Mouse (Mus musculus): Measurements from ENCODE around the gene Metrn.

Gene Metrn

DNA sequence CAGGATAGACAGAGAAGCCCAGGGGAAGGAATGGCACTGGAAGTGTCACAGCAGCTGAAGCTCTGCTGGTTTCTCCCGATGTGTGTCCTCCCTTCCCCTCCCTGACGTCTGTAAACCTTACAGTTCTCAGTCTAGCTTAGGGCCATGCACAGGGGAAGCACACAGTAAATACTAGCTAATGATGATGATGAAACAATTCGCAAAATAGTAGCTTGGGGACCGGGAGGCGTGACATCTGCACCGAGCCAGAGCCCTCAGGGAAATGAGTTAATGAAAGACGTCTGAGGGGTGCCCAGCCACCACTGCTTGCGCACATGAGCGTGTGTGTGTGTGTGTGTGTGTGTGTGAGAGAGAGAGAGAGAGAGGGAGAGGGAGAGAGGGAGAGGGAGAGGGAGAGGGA, 27.6 kb downstream of the Metrn start:
- DNase-seq (ENCODE audit: low spot score): no peak

DNA sequence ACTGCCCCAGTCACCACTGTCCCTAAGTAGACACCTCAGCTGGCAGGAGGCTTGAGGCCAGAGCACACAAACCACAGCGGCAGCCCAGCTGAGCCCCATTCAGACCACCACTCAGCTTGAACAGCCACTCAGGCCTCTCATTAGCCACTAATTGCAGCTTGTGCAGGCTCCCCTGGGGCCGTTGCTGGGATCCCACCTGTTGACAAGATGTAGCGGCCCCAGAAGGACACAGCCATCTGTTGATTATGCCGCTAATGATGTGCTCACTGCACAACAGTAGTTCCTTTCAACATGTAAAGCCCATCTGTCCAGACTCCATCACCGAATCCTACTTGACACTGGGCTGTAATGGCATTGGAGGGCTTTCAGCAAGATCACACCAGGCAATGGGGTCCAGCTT, 31.1 kb downstream of the Metrn start:
- DNase-seq (ENCODE audit: low spot score): no peak

DNA sequence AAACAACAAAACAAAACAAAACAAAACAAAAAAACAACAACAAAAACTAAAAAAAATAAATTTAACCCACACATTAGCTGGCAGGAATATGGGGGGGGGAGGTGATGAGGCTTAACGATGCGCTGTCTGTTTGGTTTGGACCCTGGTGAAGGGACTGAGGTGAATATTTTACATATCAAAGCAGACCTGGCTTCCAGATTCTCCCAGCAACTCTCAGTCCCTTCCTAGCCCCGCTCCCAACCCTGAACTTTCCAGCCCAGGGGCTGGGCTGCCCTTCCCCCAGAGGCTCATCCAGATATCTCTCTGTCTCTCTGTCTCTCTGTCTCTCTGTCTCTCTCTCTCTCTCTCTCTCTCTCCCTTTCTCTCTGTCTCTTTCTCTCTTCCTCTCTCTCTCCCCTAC, 34.3 kb downstream of the Metrn start:
- no peak for DNase-seq (ENCODE audit: low spot score)

DNA sequence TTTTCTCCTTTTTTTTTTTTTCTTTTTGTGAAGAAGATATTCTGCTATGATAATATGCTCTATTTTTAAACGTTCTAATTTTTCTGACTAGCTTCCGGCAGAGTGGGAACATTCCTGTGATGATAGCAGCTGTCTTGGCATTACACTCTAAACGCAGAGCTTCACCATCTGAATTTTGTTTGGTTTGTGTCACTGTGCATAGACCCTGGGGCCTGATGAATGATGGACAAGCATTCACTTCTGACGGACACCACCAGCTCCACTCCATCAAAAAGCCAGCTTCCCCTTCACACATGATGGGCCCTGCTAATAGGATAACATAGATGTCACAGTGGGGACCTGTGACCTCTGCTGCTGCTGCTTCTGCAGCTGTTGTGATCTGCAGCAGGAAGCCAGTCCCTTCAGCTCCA, 35.4 kb downstream of the Metrn start:
- DNase-seq (ENCODE audit: low spot score): no peak

DNA sequence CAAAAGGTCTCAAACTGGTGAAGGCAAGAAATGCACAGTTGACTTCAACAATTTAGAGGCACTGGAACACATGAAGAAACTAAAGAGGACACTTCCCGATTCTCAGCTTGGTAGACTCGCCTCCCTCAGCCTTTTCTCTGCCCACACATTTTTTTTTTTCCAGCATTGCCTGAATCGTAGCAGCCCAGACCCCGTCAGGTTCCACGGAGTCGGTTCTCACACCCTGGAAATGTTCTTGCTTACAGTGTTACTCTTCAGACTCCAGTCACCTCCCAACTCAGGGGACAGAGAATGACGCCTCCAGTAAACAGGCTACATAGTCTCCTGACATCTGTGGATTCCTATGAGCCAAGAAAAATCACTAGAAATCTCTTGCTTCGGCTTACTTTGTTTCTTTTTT, 36.8 kb downstream of the Metrn start:
- DNase-seq (ENCODE audit: low spot score): no peak

DNA sequence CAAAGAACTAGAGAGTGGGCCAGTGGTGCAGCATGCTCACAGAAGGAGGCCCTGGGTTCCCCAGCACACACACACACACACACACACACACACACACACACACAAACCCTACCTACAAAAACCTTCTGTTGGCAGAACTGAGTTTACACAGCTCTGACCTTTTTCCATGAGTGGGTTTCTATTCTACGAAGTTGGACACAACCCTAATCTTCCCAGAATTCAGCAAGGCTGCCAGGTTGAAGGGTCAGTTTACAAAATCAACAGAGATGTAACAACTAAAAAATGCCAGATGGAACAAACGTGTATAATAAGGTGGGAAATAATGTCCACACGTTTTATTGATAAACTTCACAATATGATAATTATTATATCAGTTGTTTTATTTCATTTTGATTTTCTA, 39.2 kb downstream of the Metrn start:
- no peak for DNase-seq (ENCODE audit: low spot score)

DNA sequence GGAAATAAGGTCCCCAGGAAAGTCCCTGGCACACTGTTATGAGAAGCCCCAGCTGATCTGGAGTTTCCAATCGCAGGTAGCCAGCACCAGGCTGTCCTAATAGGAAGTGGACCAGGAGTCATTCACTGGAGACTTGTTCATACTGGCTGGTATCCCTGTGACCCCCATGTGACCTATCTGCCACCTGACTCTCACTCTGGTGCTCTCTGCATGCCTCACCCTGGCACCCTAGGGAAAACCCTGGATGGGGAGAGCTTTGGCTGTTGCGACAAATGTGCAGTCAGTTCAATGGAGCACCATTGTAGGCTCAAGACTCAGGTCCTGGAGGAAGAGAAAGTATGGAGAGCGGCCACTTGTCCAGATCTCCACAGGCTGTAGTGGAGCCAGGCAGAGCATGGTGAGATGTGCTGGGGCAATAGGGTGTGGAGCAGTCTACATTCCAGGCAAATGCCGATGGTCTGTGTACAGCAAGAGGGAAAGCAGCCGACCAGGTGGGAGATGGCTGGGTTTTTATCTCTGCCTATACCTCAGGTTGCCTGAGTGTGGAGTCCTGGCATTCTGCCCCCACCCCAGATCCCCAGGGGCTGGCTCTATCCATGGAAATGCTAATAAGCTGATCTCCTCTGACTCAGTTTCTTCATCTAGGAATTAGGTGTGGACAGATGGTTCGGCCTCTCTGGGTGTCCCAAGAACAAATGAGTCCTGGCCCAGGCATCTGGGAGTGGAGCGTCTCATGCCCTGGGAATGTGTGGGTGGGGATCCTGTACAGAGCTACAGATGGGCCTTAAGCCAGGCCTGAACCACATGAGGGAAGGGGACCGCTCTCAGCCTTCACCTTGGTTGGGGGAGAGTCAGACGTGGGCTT, 40.3 kb downstream of the Metrn start:
- no peak for DNase-seq (ENCODE audit: low spot score)

DNA sequence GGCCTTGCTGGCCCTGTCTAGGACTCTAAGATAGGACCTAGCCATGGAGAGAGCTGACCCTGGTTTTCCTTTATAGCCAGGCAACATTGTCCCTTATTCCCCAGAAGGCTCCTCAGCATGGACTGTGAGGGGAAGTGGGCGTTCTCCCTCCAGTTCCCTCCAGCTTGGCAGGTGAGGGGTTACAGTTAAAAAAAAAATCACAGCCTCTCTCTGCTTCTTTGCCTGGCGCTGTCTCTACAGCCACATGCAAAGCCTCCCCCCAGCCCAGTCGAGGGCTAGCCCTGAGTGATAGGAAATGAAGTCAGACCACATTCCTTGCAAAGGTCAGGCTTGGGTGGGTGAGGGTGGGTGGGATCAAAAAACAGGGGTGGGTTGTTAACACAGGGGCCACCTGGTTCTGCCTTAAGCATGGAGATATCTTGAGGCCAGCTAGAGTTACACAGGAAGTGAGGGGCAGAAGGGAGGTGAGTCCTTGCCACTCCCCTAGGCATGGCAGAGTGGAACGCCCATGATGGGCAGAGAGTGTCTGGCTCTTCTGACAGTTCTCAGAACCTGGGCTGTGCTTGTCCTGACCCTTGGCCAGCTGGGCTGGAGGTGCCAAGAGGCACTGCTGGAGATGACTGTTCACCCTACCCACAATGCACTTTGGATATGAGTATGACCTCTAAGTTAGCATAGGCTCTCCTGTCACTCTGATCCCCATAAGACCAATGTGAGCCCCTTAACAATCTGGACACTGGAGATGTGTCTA, 41.1 kb downstream of the Metrn start:
- no peak for DNase-seq (ENCODE audit: low spot score)

DNA sequence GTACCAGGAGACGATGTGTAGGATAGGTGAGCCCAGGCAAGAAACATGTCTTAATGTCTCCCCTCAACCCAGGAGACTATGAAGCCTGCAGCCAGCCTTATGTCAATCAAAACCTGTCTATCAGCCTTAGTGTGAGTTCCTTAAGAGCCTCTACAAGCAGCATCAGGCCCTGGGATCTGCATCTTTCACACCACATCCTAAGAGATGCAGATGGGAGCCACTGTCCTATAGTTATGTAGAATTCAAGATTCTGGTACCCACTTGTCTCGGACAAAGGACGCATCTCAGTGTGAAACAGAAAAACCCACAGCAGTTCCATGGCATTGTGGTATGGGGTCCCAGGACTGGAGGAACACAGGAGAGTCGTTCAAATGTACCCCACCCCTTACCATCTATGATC, 41.9 kb downstream of the Metrn start:
- no peak for DNase-seq (ENCODE audit: low spot score)

DNA sequence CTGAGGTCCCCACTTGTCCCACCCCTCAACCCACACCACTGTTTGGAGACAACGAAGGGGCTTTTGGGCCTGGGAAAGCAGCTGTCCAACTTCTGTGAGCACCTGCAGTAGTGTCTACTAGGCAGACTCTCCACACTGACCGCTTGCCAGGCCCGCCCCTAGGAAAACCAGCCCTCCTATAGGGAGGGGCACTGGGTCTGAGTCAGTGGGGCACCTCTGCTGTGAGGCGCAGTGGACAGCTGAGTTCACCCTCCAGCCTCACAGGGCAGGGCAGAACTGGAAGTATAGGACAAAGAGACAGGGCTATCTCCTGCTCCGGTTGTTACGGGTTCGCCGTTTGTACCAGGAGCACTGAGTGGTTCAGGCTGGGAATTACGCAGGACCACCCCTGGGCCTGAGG, 42.7 kb downstream of the Metrn start, which contains the start of gene Msln:
Gene Msln (minus strand): TSS at position 138 of the 400 bp plus-strand sequence.
- no peak for DNase-seq (ENCODE audit: low spot score)

DNA sequence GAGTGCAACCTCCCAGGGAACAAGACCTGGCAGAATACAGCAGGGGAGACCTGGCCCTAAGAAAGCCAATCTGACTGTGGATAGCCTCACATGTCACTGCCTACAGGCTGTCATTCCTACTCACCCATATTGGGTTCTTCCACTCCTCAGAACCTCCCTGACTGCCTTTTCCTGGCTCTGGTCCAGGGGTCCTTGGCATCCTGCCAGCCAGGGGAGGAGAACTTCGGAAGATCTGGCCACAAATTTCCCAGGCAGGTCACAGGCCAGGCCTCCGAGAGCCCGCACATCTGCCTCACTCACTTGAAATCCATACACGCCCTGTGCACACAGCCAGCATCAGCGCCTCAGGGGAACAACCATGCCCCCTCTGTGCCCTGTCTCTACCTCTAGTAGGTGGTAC, 45.5 kb downstream of the Metrn start:
- DNase-seq (ENCODE audit: low spot score): no peak

DNA sequence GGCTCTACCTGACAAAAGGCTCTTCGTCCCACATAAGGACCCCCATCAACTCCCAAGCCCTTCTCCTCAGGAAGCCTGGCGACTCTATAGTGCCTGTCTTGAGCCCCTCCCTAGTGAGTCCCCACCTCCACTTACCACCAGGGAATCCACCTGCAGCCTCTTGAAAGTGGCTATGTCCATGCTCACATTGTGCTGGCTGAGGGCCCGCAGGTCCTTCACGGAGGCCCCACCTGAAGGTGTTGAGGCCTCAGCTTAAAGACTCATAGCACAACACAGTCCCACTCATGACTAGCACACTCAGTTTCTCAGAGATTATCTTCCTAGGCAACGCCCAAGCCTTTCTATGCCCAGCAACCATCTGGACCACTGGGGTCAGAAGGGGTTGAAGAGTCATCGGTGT, 47.6 kb downstream of the Metrn start:
- no peak for DNase-seq (ENCODE audit: low spot score)

DNA sequence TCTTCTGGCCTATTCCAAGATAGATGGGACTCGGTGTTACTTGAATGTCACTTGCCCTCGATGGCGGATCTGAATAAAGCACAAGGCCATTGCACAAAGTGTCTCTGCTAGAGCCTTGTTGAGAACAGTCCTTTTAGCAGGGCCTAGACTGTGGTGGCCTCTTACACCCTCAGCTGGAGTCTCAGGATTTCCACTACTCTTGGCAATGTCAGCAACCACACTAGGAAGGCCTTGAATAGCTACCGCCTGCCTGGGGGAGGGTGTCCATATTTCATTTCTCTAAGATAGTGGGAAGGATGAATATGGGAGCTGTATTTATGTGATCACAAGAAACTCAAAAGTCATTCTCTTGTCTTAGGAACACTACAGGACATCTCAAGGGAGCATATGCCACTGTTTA, 48.7 kb downstream of the Metrn start:
- no peak for DNase-seq (ENCODE audit: low spot score)

DNA sequence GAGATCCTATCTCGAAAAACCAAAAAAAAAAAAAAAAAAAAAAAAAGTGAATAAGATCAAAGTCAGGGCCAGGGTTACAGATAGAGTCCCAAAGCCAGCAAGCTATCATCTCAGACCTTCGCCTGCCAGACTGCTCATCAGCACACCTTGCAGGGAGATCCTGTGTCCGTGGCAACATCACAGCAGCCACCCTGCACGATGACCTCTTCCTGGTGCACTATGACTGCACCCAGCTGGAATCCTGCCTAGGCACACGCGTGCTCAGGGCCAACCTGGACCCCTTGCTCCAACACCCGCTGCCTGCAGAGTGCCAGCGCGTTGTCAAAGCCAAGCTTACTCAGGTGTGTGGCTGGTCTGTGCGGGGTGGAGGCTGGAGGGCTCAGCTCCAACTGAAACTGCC, 52.6 kb downstream of the Metrn start:
- no peak for DNase-seq (ENCODE audit: low spot score)

DNA sequence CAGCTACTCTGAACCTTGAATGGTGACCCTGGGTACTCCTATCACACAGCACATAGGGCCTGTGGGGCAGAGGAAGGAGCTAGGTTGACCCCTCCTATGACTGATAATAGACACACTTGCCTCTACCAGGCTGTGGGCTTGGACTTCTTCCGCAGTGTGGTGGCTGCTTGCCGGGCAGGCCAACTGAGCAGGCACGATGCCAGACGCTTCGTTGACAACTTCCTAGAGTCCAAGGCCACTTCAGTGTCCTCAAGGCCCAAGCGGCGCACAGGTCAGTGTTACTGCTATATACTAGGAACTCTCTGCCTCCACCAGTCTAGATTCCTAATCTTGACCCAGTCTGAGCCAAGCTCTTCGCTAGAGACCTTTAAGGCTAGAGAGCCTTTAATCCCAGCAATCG, 53.1 kb downstream of the Metrn start:
- DNase-seq (ENCODE audit: low spot score): no peak

All from left cerebral cortex, adult 11 months (tissue).